Mouse (Mus musculus) T-helper 17 cell (primary cell): Measurements from ENCODE around the gene Etfbkmt.

ENCODE experiments used
- in situ Hi-C, 2 experiments: fragments of 300-600 bp; cut with MboI, MseI; formaldehyde crosslinking; loops; 1 replicate in 1 of 2; 2 replicates in 1 of 2; pipeline ENCODE4 v1.15.1; 2025; ENCODE audit warnings: high pct_unique_total_duplicates in 2 of 2

Etfbkmt gene

DNA sequence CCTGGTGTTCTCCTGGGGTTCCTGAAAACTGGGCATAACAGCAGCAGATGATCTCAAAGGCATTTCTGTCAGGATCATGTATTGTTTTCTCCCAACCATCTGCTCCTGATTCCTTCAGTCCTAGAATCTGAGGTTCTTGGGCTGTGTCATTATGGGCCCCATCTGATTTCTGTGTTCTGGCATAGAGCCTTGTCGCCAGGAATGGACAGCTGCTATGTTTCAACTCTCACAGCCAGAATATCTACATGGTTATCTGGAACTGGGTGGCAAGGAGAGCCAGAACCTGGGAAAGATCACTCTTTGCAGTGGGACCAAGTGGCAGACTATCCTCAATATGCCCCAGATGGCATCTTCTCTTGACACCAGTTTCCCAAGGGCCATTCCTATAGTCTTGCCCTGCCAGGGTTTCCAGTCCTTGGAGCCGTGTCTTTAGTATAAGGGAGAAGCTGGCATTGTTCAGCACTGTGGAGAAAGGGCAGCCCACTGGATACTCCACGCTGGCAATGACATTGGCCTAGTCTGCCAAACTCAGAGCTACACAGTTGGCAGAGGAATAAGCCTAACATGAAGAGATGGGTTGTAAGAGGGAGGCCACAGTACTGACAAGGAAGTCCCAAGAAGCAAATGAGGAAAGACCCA is 35.4 kb downstream of the Etfbkmt start:
- in situ Hi-C loops = no loop called here

DNA sequence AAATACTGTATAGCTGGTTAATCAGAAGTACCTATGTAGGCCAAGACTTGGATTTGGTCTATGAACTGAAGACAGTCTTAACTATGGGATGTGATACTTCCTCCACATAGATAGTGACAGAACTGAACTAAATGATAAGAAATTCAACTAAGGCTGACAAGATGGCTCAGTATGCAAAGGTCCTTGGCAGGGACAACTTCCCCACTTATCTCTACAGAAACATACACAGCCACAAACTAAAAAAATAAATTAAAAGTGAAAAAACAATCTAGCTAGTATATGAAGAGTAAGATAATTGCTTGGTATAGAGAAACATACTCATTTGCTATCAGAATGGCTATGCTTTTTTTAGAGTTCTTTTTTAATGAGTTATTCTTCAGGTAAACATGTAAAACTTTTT is 39.4 kb downstream of the Etfbkmt start:
- in situ Hi-C loops = no loop called here

DNA sequence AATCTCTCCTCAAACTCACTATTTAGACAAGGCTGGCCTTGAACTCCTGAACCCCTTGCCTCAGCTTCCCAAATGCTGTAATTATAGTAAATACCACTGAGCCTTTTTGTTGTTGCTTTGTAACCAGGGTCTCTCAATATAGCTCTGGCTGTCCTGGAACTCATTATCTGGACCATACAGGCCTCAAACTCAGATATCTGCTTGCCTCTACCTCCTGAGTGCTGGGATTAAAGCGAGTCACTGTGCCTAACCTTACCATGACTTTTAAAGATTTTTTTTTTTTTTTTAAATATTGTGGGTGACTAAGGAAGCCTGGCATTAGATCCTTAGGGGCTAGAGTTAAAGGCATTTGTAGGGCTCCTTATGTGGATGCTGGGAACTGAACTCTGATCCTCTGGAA is 44.4 kb downstream of the Etfbkmt start:
- in situ Hi-C loops = no loop called here

DNA sequence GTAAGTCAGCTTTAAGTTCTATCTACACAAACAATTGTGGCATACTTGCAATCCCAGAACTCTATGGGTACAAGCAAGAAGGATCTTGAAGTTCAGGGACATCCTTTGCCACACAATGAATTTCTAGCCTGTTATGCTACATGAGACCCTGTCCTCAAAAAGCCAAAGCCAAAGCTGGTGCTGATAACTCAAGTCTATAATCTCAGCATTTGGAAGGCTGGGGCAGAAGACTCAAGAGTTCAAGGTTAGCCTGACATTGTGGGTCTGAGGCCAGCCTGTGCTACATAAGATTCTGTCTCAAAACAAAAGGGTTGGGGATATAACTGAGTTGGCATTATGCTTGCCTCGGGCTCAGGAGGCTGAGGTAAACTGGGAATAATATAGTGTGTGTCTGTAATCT is 47.7 kb downstream of the Etfbkmt start:
- in situ Hi-C loops = loop anchor here (5.0 kb wide), 2 partner anchors 45 to 50 kb away; partner anchors contain the start of gene Etfbkmt (in 1 of the 2)

DNA sequence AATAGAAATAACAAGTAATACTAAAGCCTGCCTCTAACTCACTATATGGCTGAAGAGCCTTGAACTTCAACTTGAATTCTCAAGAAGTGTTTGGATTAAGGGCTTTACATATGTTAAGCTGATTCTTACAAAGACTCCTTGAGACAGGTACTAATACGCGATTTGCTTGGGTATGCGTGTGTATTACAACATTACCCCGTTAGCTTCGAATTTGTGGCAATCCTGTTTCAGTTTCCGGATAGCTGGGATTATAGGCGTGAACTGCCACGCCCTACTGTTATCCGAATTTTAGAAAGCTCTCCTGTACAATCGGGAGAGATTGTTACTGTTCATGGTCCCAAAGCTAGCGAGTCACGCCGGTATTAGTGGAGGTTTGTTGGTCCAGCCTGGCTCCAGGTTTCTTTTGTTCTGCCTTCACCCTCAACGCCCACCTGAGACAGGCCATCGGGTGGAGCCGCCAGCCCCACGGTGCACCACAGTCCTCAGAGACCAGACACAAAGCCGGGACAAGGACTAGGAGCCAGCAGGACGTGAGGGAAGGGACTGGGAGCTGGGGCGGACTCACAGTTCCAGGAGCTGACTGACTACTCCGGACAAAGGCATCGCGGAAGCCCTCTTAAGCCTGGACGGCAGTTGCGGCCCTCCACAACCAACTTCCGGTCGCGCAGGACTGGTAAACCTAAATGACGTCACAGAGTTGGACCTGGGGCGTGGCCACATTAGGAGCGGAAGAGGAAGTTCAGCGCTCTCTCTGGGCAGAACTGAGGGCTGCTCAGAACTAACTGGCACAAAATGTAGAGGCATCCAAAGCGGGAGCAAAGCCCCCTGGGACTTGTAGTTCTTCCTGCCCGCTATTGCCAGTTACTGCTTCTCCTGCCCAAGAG is 48.6 kb downstream of the Etfbkmt start, which contains the start of gene Amn1:
Gene Amn1, minus strand, starts transcription at position 672 of the 884 bp plus-strand sequence.
- in situ Hi-C loops = loop anchor here (5.0 kb wide), 2 partner anchors 46 to 51 kb away; partner anchors contain the start of gene Etfbkmt (in 1 of the 2)

DNA sequence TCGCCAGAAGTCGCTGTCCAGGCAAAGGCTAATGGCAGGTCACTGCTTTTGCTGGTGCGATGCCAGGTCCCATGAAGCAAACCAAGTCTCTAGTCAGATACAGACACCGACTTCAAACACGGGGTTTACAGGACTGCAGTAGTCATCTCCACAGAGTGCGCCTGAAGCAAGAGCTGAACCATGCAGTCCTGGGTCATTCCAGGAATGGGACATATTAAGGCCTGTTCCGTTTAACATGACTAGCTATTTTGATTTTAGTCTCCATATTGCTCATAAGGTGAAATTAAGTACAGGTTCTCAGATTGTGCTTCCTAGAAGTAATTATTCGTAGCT is 49.2 kb downstream of the Etfbkmt start:
- in situ Hi-C loops = loop anchor here (5.0 kb wide), 2 partner anchors 47 to 52 kb away; partner anchors contain the start of gene Etfbkmt (in 1 of the 2)

DNA sequence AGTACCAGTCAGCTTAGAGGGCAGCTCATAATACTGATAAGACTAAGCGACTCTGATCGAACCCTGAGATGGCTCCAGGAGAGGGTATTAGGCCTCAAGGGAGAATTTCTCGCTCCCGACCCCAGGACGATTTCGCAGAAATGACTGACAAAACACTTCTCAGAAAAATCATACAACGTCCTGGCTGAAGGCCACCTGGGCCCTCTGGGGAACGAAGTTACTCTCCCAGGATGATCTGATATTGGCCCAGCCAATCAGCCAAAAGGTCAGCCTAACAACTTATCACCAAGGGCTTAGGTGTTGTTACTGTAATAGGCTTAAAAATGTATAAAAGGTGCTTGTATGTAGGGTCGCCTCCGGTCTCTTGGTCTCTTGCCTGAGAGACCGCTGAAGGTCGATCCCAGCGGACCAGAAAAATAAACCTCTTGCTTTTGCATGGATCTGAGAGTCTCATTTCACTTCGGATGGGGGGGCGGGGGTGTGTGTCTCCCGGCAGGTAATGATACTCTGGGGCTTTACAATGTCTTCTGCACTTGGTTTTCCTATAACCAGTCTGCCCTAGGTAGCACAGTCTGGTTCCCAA is 49.8 kb downstream of the Etfbkmt start:
- in situ Hi-C loops = loop anchor here (5.0 kb wide), 2 partner anchors 47 to 52 kb away; partner anchors contain the start of gene Etfbkmt (in 1 of the 2)

DNA sequence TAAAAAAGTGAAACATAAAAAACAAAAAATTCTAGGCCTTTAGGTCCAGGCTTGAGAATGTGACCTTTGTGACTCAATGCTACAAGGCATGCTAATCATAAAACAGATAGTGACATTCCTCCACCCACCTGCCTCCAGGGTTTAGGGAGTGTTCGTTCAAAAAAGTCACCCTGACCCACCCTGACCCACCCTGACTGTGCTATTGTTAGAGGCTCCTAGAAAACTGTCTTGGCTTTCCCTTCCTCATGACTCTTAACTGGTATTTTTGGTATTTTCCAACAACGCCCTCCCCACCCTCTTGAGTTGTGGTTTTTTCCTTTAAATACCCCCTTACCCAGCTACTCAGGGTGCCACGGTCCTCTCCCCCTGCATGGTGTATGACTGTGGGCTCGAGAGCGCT is 52.3 kb downstream of the Etfbkmt start:
- in situ Hi-C loops = loop anchor here in 1 of 2 experiments (5.0 kb wide), 1 partner anchor 115 kb away; the partner anchor contains the start of gene Resf1

DNA sequence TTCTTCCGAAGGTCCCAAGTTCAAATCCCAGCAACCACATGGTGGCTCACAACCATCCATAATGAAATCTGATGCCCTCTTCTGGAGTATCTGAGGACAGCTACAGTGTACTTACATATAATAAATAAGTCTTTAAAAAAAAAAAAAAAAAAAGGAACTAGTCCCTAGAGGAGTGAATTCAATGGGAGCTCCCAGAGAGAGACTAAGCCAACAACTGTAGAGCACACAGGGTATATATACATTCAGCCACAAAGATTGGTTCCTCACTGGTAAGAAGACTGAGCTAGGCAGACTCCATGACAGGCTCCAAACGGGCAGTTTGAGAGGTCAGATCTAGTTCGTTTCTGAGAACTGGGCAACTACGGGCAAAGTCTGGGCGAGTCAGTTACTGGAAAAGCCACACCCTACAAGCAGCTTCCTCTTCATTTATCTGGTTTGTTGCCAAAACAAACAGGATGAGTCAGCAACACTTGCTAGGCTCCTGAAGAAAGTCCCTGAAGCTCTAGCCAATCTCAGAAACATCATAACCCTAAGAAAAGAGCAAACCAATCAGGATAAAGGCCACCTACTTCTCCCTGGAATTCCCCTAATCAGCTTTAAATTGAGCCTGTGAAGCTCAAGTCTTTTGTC is 53.7 kb downstream of the Etfbkmt start:
- in situ Hi-C loops = loop anchor here in 1 of 2 experiments (5.0 kb wide), 1 partner anchor 114 kb away; the partner anchor contains the start of gene Resf1

DNA sequence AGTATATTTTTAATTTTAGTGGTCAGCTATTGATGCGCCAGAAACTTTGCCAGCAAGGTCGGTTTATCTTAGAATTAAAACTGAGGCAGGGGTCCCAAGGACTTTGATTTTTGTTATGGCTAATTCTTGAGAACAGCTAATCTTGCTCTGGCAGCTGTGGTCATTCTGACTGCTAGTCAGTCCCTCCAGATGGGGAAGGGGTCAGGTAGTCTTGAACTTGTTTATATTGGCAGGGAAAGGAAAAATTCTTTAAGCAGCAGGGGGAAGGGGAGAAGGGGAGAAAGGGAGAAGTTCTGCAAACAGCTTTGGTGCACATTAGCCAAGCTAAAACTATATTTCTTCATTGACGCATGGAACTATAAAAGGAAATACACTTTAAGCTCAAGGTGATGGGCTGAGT is 57.5 kb downstream of the Etfbkmt start:
- in situ Hi-C loops = no loop called here

DNA sequence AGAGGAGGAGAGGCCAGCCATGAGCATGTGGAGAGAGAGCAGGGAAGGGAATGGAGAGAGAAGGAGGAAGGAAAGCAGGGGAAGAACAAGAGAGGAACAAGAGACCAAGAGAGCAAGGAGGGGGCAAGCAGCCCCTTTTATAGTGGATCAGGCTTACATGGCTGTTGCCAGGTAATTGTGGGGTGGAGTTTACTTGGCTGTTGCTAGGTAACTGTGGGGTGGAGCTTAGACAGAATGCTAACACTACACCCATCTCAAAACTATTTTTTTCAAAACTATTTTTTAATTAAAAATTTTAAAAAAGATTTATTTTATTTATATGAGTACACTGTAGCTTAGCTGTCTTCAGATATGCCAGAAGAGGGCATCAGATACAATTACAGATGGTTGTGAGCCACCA is 58.9 kb downstream of the Etfbkmt start:
- in situ Hi-C loops = no loop called here
